Mouse (Mus musculus): ENCODE measurements around the gene Rps15. TPM values are rescaled to one million over a fixed set of nuclear protein-coding genes. Genes with fewer than 3 reads are reported as not detected.

Gene Rps15
- polyA plus RNA-seq, 1 experiment: not detected

DNA sequence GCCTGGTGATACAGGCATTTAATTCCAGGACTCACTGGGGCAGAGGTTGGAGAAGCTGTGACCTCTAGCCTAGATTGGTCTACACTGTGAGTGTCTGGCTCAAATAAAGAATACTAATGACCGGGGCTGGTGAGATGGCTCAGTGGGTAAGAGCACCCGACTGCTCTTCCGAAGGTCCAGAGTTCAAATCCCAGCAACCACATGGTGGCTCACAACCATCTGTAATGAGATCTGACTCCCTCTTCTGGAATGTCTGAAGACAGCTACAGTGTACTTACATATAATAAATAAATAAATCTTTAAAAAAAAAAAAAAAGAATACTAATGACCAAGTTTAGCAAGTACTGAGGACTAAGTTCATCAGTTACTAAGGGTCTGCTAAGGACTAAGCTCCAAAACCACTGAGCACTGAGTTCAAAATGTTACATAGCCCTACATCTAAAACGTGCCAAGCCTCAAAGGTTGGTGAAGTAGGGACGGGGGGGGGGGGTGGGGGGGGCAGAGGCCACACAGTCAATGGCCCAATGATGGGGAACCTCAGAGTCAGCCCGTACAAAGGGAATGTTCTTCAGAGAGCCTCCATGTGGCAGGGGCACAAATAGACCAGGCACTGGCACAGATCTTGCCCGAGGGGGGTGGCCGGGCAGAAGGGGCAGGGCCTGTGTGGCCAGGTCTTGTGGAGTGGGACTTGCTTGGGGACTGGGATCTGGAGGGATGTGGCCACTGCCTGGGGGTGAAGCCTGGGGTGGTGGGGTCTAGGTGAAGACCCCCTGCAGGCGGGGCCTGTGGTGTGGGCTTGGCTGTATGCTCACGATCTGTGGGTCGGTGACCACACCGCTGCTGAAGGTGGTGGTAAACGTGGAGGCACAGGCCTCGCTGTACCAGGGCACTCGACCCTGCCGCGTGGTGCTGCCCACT is 32.1 kb downstream of the Rps15 start:
- 75% methylated on average over 17 of the region's 17 CpGs for WGBS
- H3K4me1 ChIP-seq (ENCODE audit: control insufficient read depth, insufficient read depth, low read length): peaks cover 19% of the 10 kb centered on the region
- TF ChIP-seq CTCF (IDR thresholded peaks at IDR 0.05; ENCODE audit: insufficient read depth, low read depth, low read length) (no peak), POLR2A (IDR thresholded peaks at IDR 0.05; ENCODE audit: insufficient read depth, low read depth, low read length) (no peak)
- H3K27ac ChIP-seq (ENCODE audit: insufficient read depth, low read depth, low read length): no peak overlapping the region
- no peak overlapping the region for H3K4me3 ChIP-seq (ENCODE audit: insufficient read depth, low read depth, low read length)

DNA sequence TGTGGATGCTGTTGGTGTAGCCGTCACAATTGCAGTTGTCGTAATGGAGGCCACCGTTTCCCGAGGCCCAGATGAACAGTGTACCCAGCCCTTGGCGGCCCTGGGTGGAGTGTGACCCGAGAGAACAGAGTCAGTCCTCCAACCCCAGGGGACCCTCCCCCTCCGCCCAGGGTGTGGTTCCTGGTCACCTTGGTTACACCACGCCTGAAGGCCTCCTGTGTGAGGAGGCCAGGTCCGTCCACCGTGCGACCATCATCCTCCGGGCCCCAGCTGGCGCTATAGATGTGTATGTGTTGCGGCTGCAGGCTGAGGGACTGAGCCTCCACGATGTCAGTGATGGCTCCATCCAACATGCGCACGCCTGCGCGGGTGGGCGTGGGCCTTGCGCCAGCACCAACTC is 32.8 kb downstream of the Rps15 start:
- Histone ChIP-seq H3K4me1 (ENCODE audit: control insufficient read depth, insufficient read depth, low read length) (peaks cover 21% of the 10 kb centered on the region), H3K4me3 (ENCODE audit: insufficient read depth, low read depth, low read length) (no peak overlapping the region), H3K27ac (ENCODE audit: insufficient read depth, low read depth, low read length) (no peak overlapping the region)
- TF ChIP-seq POLR2A (IDR thresholded peaks at IDR 0.05; ENCODE audit: insufficient read depth, low read depth, low read length): no peak
- no peak for TF ChIP-seq CTCF (IDR thresholded peaks at IDR 0.05; ENCODE audit: insufficient read depth, low read depth, low read length)
- 90% methylated on average over 21 of the region's 21 CpGs for WGBS

DNA sequence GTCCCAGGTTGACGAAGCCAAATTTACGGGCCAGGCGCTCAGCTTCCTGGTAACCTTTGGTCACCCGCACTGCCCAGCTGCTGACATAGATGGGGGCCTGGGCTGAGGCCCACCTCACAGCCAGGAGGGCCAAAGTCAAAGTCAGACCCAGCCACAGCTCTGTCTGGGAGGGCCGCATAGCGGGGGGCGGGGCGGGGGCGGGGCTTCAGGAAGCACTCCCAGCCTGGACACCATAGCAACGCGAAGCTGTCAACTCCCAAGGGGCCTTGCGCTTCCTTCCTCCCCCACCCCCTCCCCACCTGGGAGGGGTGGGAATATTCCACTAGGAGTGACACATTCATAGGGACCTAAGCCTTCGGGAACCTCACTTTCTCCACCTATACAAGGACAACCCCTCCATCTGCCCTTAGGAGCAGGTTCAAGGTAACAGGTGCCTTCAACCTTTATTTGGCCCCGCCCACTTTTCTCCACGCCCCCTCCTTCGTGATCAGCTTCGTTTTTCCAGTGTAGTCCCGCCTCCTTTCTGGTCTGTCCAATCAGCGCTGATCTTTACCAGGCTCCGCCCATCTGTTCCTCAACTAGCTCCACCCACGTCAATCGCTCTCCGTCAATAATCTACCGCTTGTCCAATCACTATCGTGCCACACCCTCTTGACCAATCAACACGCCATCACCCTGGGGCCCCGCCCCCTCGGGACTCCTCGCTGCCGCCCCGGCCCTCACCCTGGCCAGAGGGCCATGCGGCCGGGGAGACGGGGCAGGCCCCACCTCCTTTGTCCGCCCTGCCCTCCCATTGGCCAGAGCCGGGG is 37.2 kb downstream of the Rps15 start, which contains the start of the genes Pcsk4 and Reep6:
Gene Pcsk4 (minus strand): TSS at position 226 of the 809 bp plus-strand sequence.
Gene Reep6 (plus strand): TSS at position 681 of the 809 bp plus-strand sequence.
- WGBS: 7% methylated on average over 36 of the region's 36 CpGs
- Histone ChIP-seq H3K4me1 (ENCODE audit: control insufficient read depth, insufficient read depth, low read length) (peaks cover 12% of the 10 kb centered on the region), H3K4me3 (ENCODE audit: insufficient read depth, low read depth, low read length) (peak within 1 kb of the TSS; percentile 53), H3K27ac (ENCODE audit: insufficient read depth, low read depth, low read length) (no peak within 1 kb of the TSS)
- no peak for TF ChIP-seq POLR2A (IDR thresholded peaks at IDR 0.05; ENCODE audit: insufficient read depth, low read depth, low read length)
- TF ChIP-seq CTCF (IDR thresholded peaks at IDR 0.05; ENCODE audit: insufficient read depth, low read depth, low read length): no peak

DNA sequence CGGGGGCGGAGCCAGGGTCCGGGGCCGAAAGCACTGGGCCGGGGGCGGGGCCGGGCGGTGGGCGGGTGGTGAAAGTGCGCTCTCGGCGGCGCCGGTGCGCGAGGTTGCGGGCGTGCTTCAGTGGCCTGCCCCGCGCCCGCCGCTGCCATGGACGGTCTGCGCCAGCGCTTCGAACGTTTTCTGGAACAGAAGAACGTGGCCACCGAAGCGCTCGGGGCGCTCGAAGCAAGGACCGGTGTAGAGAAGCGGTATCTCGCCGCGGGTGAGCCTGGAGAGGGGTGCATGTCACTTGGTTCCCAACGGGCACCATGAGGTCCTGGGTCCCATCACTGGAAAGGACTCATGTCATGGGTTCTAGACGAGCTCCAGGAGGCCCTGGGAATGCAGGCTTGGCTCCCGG is 37.8 kb downstream of the Rps15 start:
- Histone ChIP-seq H3K4me1 (ENCODE audit: control insufficient read depth, insufficient read depth, low read length) (peaks cover 12% of the 10 kb centered on the region), H3K4me3 (ENCODE audit: insufficient read depth, low read depth, low read length) (peak overlapping the region; percentile 53), H3K27ac (ENCODE audit: insufficient read depth, low read depth, low read length) (no peak overlapping the region)
- WGBS: 1% methylated on average over 41 of the region's 41 CpGs
- TF ChIP-seq CTCF (IDR thresholded peaks at IDR 0.05; ENCODE audit: insufficient read depth, low read depth, low read length) (no peak), POLR2A (IDR thresholded peaks at IDR 0.05; ENCODE audit: insufficient read depth, low read depth, low read length) (no peak)

DNA sequence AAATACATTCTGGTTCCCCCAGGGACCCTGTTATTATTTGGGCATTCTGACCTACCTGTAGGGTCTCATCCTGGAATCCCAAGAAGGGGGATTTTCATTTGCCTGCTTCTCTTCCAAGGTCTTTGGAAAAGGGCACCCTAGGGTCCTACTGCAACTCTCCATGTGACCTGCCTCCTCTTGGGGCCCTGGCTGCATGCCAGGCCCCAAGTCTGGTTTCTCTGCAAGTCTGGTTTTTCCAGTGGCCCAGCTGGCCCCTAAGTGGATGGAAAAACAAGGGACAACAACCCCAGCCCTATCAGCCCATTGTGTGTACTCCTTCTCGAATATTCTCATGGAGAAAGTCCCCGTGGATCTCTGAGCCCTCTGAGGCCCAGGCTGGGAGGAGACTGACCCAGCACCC is 38.6 kb downstream of the Rps15 start:
- TF ChIP-seq CTCF (IDR thresholded peaks at IDR 0.05; ENCODE audit: insufficient read depth, low read depth, low read length) (no peak), POLR2A (IDR thresholded peaks at IDR 0.05; ENCODE audit: insufficient read depth, low read depth, low read length) (no peak)
- WGBS: 78% methylated on average over 2 of the region's 2 CpGs
- Histone ChIP-seq H3K4me3 (ENCODE audit: insufficient read depth, low read depth, low read length) (no peak overlapping the region), H3K4me1 (ENCODE audit: control insufficient read depth, insufficient read depth, low read length) (peaks cover 12% of the 10 kb centered on the region), H3K27ac (ENCODE audit: insufficient read depth, low read depth, low read length) (no peak overlapping the region)

DNA sequence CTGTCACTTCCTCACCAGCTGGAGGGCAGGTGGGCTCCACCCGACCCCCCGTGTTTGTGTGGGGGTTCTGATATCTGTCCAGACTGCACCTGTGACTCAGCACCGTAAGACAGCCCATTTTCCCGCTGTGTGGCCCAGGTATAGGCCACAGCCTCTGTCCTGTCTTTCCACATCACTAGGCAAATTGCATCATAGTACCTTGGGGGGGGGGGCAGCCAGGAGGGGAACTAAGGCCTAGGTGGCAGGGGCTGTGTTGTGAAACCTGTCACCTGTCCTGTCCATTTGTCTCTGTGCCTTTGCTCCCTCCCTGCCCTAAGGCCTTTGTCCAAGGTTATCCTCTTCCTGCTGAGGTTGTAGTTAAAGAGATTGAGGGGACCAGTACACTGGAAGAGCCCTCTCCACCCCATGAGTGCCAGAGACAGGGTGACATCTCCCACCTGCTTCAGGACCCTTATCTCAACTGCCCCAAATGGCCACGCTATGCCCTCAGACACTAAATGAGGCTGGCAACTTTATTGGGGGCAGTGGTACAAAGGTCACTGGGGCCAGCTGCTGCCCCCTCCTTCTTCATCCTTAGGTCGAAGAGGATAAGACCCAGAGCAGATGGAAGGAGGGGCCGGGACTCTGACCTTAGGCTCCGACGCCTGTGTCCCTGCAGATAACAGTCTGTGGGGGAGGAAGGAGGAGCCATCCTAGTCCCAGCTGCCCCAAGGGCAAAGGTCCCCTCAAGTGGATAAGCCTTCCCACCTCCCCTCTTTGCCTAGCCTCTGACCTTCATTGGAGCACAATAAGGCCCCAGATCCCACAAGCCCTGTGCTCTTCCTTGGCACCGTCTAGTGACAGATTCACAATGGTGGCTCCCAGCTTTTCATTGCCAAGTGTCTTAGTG is 39.6 kb downstream of the Rps15 start:
- Histone ChIP-seq H3K4me1 (ENCODE audit: control insufficient read depth, insufficient read depth, low read length) (peaks cover 12% of the 10 kb centered on the region), H3K27ac (ENCODE audit: insufficient read depth, low read depth, low read length) (no peak overlapping the region), H3K4me3 (ENCODE audit: insufficient read depth, low read depth, low read length) (no peak overlapping the region)
- TF ChIP-seq POLR2A (IDR thresholded peaks at IDR 0.05; ENCODE audit: insufficient read depth, low read depth, low read length): no peak
- no peak for TF ChIP-seq CTCF (IDR thresholded peaks at IDR 0.05; ENCODE audit: insufficient read depth, low read depth, low read length)
- 84% methylated on average over 10 of the region's 10 CpGs for WGBS

DNA sequence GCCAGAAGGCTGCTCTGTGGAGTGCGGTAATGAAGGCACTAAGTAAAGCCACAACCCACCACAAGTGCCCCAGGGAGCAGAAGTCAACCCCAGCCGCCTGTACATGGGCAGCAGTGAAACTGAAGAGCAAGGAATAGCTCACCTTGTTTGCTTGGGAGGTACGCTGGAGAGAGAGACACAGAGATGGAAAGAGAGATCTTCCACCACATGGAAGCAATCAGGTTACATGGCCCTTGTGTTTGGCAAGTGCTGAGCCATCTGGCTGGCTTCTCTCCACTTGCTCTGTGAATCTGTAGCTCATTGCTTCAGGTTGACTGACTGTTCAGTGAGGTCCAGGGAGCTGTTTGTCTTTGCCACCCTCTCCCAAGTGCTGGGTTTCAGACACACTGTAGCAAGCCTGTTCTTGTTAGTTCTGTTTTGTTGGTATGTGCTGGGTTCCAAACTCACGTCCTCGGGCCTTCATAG is 40.3 kb downstream of the Rps15 start:
- TF ChIP-seq CTCF (IDR thresholded peaks at IDR 0.05; ENCODE audit: insufficient read depth, low read depth, low read length) (no peak), POLR2A (IDR thresholded peaks at IDR 0.05; ENCODE audit: insufficient read depth, low read depth, low read length) (no peak)
- no peak overlapping the region for H3K27ac ChIP-seq (ENCODE audit: insufficient read depth, low read depth, low read length)

DNA sequence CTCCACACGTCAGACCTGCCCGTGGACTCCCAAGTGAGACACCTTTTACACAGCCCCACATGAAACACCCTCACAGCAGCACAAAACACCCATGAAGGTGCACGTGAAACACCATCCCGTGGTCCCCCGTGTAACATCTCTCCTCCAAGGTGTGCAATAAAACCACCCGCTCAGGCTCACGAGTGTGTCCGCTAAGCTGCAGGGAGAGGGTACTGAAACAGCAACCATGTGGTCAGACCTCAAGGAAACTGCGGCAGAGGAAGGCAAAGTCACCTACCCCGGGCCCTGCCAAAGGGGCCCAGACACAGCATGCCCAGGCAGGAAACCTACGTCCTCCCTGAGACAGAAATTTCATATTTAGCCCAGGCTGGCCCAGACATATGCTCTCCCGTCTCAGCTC is 44.0 kb downstream of the Rps15 start:
- Histone ChIP-seq H3K4me1 (ENCODE audit: control insufficient read depth, insufficient read depth, low read length) (peaks cover 2% of the 10 kb centered on the region; the same call in 1 of the 2 replicates), H3K27ac (ENCODE audit: insufficient read depth, low read depth, low read length) (no peak overlapping the region), H3K4me3 (ENCODE audit: insufficient read depth, low read depth, low read length) (no peak overlapping the region)
- 94% methylated on average over 12 of the region's 12 CpGs for WGBS
- TF ChIP-seq POLR2A (IDR thresholded peaks at IDR 0.05; ENCODE audit: insufficient read depth, low read depth, low read length) (no peak), CTCF (IDR thresholded peaks at IDR 0.05; ENCODE audit: insufficient read depth, low read depth, low read length) (no peak)

More for the DNA sequence above, 40.3 kb downstream of the Rps15 start:
- peaks cover 12% of the 10 kb centered on the region for H3K4me1 ChIP-seq (ENCODE audit: control insufficient read depth, insufficient read depth, low read length)
- WGBS: 92% methylated on average over 5 of the region's 5 CpGs
- H3K4me3 ChIP-seq (ENCODE audit: insufficient read depth, low read depth, low read length): no peak overlapping the region
